Mouse (Mus musculus) midbrain, embryonic 13.5 days (tissue): Measurements from ENCODE around the gene Pde4c. TPM values are rescaled to one million over a fixed set of nuclear protein-coding genes. Genes with fewer than 3 reads are reported as not detected.

Experiments
- ATAC-seq: fragments of 200-750 bp; cut with Nextera tagmentation; 2 replicates; pipeline ENCODE4 v1.8.0; 2017; ENCODE audit warnings: mild to moderate bottlenecking, moderate TSS enrichment, moderate library complexity
- H3K27ac ChIP-seq: fragments of 300-500 bp; sonication (generic); 2 replicates; pipeline ENCODE4 v1.5.1; 2015; ENCODE audit warnings: inconsistent platforms, mild to moderate bottlenecking, moderate library complexity
- H3K27me3 ChIP-seq: fragments of 300-500 bp; sonication (generic); 2 replicates; pipeline ENCODE4 v1.6.1; 2015; ENCODE audit warnings: mild to moderate bottlenecking, inconsistent platforms
- H3K36me3 ChIP-seq: fragments of 300-500 bp; sonication (generic); 2 replicates; pipeline ENCODE4 v1.6.1; 2015; ENCODE audit warnings: mild to moderate bottlenecking, inconsistent platforms
- H3K4me1 ChIP-seq: fragments of 300-500 bp; sonication (generic); replicated peaks from 2 replicates; pipeline ENCODE4 v1.6.1; 2015; ENCODE audit warnings: inconsistent platforms
- H3K4me2 ChIP-seq: fragments of 300-500 bp; sonication (generic); replicated peaks from 2 replicates; pipeline ENCODE4 v1.6.1; 2015; ENCODE audit warnings: moderate library complexity, mild to moderate bottlenecking, inconsistent platforms
- H3K4me3 ChIP-seq: fragments of 300-500 bp; sonication (generic); replicated peaks from 2 replicates; pipeline ENCODE4 v1.5.1; 2015; ENCODE audit warnings: mild to moderate bottlenecking, inconsistent platforms
- H3K9ac ChIP-seq: fragments of 300-500 bp; sonication (generic); replicated peaks from 2 replicates; pipeline ENCODE4 v1.6.1; 2015; ENCODE audit warnings: mild to moderate bottlenecking, inconsistent platforms
- H3K9me3 ChIP-seq: fragments of 300-500 bp; sonication (generic); 2 replicates; pipeline ENCODE4 v1.6.1; 2016; ENCODE audit warnings: mild to moderate bottlenecking, inconsistent platforms
- WGBS: fragments of 180-500 bp; shearing (Covaris S2); methylation state at CpG from one replicate; pipeline ENCODE4 v1.1.7; 2015; 5-methylcytosine and 5-hydroxymethylcytosine counted together
- polyA plus RNA-seq: library from polyadenylated mRNA; unstranded; fragments of >200 nt; fragmentation: Nextera tagmentation; extraction: Ambion mirVana; gene quantifications from 2 replicates; pipeline ENCODE4 v1.2.1, GENCODE M21; 2015

The Pde4c gene
- polyA plus RNA-seq, 1 experiment from 2014 or later, result 0.15 TPM

GRCm38 (mm10) chr8:70730956-70731355 is 7.4 kb downstream of the Pde4c start:
- no peak for ATAC-seq
- H3K9me3 ChIP-seq, result no peaks in the 10 kb centered on the region
- no peak overlapping the region for H3K27ac ChIP-seq
- peaks cover 6% of the 10 kb centered on the region; the same call in 1 of the 2 replicates for H3K4me1 ChIP-seq
- no peak overlapping the region for H3K4me3 ChIP-seq
- no peaks in the 10 kb centered on the region for H3K36me3 ChIP-seq
- 85% methylated on average over 4 of the region's 4 CpGs for WGBS
- H3K9ac ChIP-seq, result no peak overlapping the region
- H3K4me2 ChIP-seq, result no peak overlapping the region
- peaks cover 63% of the 10 kb centered on the region for H3K27me3 ChIP-seq

GRCm38 (mm10) chr8:70737705-70738104 is 14.2 kb downstream of the Pde4c start:
- 78% methylated on average over 5 of the region's 5 CpGs for WGBS
- no peaks in the 10 kb centered on the region for H3K9me3 ChIP-seq

DNA sequence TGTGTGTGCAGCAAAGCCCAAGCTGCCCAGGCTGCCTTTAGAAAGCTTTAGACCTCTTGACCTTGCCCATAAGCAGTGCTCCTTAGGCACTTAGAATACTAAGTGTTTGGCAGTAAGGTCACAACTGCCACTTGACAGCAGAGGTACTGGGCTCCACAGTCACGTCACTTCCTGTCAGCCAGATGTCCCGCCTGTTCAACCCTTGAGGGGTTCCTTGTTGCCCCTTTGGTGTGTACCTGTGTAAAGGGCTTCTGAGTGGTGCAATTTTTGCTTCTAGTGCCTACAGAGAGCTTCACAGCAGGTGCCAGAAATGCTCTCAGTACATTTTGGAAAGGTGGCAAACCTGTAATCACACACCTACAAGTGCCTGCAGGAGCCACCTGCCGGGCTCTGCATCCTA is 14.7 kb downstream of the Pde4c start:
- Histone ChIP-seq H3K9ac (no peak overlapping the region), H3K27ac (no peak overlapping the region), H3K36me3 (no peaks in the 10 kb centered on the region), H3K4me3 (no peak overlapping the region), H3K4me1 (peaks cover 5% of the 10 kb centered on the region), H3K9me3 (no peaks in the 10 kb centered on the region), H3K4me2 (no peak overlapping the region), H3K27me3 (peaks cover 46% of the 10 kb centered on the region)
- ATAC-seq, result no peak
- 73% methylated on average over 3 of the region's 3 CpGs for WGBS

More at GRCm38 (mm10) chr8:70737705-70738104, 14.2 kb downstream of the Pde4c start:
- Histone ChIP-seq H3K4me2 (no peak overlapping the region), H3K9ac (no peak overlapping the region), H3K27ac (no peak overlapping the region), H3K4me1 (peaks cover under 1% of the 10 kb centered on the region; the same call in 1 of the 2 replicates), H3K4me3 (no peak overlapping the region), H3K36me3 (no peaks in the 10 kb centered on the region), H3K27me3 (peaks cover 45% of the 10 kb centered on the region)
- ATAC-seq, result no peak

- H3K36me3 ChIP-seq, result no peaks in the 10 kb centered on the region
- no peak overlapping the region for H3K4me3 ChIP-seq
- H3K4me1 ChIP-seq, result peaks cover 17% of the 10 kb centered on the region
- WGBS, result 75% methylated on average over 5 of the region's 5 CpGs
- H3K27me3 ChIP-seq, result peaks cover 79% of the 10 kb centered on the region
- H3K9ac ChIP-seq, result no peak overlapping the region
- ATAC-seq, result no peak
- no peaks in the 10 kb centered on the region for H3K9me3 ChIP-seq
- no peak overlapping the region for H3K4me2 ChIP-seq
- H3K27ac ChIP-seq, result no peak overlapping the region
These were observed 18.1 kb downstream of the Pde4c start for GRCm38 (mm10) chr8:70741661-70742060.

DNA sequence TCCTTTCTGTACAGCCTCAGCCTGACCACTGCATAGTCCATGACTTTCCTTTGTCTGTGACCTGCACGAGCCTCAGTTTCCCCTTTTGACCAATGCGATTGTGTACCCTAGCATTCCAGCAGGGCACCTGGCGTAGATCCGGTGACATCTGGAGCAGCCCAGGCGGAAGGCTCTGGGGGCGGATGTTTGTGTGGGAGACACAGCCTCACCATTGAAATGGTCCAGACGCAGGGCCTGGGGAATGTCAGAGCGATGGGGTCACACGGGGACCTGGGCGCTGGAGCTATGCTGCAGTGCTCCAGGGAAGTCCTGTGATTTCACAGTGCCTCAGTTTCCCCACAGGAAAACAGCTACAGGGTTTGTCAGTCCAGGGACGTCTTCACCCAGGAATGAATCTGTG is 18.7 kb downstream of the Pde4c start:
- peaks cover 81% of the 10 kb centered on the region for H3K27me3 ChIP-seq
- H3K4me2 ChIP-seq, result no peak overlapping the region
- H3K4me1 ChIP-seq, result peaks cover 17% of the 10 kb centered on the region
- H3K9ac ChIP-seq, result no peak overlapping the region
- no peak overlapping the region for H3K27ac ChIP-seq
- no peaks in the 10 kb centered on the region for H3K9me3 ChIP-seq
- 72% methylated on average over 11 of the region's 11 CpGs for WGBS
- no peaks in the 10 kb centered on the region for H3K36me3 ChIP-seq
- H3K4me3 ChIP-seq, result no peak overlapping the region
- ATAC-seq, result no peak

DNA sequence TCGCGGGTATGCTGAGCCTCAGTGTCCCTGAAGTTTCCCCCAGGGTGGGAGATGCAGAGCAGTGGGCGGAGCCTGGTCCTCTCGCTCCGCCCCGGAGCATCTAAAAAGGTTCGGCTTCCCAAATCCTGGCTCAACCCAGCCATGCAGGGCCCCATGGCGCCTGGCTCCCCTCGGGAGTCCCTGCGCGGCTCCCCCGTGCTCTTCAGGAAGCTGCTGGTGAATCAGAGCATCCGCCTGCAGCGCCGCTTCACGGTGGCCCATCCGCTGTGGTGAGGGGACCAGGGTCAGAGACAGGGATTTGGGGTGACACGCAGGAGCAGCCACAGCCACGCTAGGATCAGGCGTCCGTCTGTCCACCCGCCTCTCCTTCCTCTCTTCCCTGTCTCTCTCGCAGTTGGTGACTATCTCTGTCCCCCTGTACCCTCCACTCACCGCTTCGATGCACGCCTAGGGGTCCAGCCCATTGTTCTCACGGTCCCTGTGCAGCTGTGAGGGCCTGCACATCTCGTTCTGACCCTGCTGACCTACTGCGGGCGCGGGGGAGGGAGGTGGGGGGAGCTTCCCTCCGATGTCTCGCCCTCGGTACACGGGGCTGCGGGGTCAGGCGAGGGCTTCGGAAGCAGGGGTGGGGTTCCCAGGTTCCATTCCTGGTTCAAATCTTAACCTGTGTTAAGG is 19.6 kb downstream of the Pde4c start:
- H3K4me3 ChIP-seq, result peak overlapping the region; percentile 10
- ATAC-seq, result peak; percentile 29
- peak overlapping the region; percentile 48 for H3K9ac ChIP-seq
- 2% methylated on average over 38 of the region's 38 CpGs for WGBS
- H3K27ac ChIP-seq, result no peak overlapping the region
- H3K4me1 ChIP-seq, result peaks cover 17% of the 10 kb centered on the region
- no peaks in the 10 kb centered on the region for H3K36me3 ChIP-seq
- H3K9me3 ChIP-seq, result no peaks in the 10 kb centered on the region
- H3K4me2 ChIP-seq, result peak overlapping the region; percentile 52
- H3K27me3 ChIP-seq, result peaks cover 84% of the 10 kb centered on the region

DNA sequence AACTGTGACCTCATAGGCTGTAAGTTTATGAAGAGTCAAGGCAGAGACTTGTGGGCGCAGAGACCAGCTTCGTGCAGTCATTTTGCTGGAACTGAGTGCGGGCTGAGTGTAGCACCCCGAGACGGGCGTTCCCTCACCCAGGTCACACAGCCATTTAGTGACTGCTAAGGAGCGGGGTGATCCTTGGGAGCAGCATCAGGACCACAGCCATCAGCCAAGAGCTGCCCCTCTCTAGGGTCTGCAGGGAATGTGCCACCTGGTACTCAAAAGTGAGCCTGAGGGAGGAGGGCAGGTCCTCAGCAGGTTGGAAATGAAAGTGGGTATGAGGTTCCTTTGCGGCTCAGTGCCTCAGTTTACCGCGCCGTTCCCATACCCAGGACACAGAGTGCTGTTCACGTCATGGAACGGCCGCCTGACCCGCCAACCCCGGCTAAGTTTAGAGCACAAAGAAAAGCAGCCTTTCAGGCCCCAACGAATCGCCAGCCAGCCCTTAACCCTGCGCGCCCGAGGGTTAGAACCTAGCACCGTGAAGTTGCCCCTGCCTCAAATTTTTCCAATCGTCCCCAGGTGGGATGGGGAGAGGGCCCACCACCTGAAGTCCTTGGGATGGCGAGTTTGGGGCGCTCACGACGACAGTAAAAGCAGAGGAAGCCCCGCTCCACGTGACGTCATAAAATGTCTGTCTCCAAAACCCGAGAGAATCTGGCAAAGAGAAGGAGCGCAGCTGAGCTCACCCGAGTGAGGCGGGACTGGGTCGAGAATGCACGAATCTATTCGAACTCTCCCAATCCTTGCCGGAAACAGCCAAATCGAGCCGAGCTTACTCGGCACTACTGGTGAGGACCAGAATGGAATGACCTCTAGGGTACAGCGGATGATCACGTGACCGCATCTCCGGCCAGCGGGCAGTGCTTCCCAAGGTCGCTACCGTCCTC is 20.4 kb downstream of the Pde4c start:
- H3K27me3 ChIP-seq, result peaks cover 87% of the 10 kb centered on the region
- peak overlapping the region; percentile 52 for H3K4me2 ChIP-seq
- H3K36me3 ChIP-seq, result no peaks in the 10 kb centered on the region
- H3K9me3 ChIP-seq, result no peaks in the 10 kb centered on the region
- WGBS, result 4% methylated on average over 48 of the region's 48 CpGs
- peak overlapping the region; percentile 45 for H3K9ac ChIP-seq
- no peak overlapping the region for H3K27ac ChIP-seq
- ATAC-seq, result peak; percentile 21; the same call in 1 of the 2 replicates
- H3K4me1 ChIP-seq, result peaks cover 17% of the 10 kb centered on the region
- peak overlapping the region; percentile 30 for H3K4me3 ChIP-seq

GRCm38 (mm10) chr8:70744806-70745205 is 21.3 kb downstream of the Pde4c start:
- Histone ChIP-seq H3K4me3 (no peak overlapping the region), H3K4me1 (peaks cover 17% of the 10 kb centered on the region), H3K36me3 (no peaks in the 10 kb centered on the region), H3K9me3 (no peaks in the 10 kb centered on the region), H3K27me3 (peaks cover 90% of the 10 kb centered on the region), H3K9ac (no peak overlapping the region), H3K27ac (no peak overlapping the region), H3K4me2 (no peak overlapping the region)
- no peak for ATAC-seq
- WGBS, result 56% methylated on average over 11 of the region's 11 CpGs

GRCm38 (mm10) chr8:70745691-70746220 is 22.2 kb downstream of the Pde4c start:
- peak; percentile 21; the same call in 1 of the 2 replicates for ATAC-seq
- 58% methylated on average over 19 of the region's 19 CpGs for WGBS
- H3K4me2 ChIP-seq, result no peak overlapping the region
- H3K36me3 ChIP-seq, result no peaks in the 10 kb centered on the region
- H3K4me1 ChIP-seq, result peaks cover 17% of the 10 kb centered on the region
- H3K9ac ChIP-seq, result no peak overlapping the region
- H3K9me3 ChIP-seq, result no peaks in the 10 kb centered on the region
- no peak overlapping the region for H3K27ac ChIP-seq
- H3K27me3 ChIP-seq, result peaks cover 82% of the 10 kb centered on the region
- no peak overlapping the region for H3K4me3 ChIP-seq

DNA sequence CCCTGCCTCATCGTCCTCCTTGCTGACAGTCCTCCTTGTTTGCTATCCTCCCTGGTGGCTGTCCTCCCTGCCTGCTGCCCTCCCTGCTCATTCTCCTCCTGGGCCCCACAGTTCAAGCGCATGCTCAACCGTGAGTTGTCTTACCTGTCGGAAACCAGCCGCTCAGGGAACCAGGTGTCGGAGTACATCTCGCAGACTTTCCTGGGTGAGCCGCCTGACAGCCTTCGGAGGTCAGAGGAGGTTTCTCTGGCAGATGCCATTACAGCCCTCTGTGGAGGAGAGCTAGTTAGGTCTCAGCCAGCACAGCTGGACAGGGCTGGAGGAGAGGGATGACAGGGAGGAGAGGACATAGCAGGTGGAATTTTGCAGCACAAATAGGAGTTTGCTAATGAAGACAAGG is 23.2 kb downstream of the Pde4c start:
- H3K4me2 ChIP-seq, result no peak overlapping the region
- H3K4me3 ChIP-seq, result no peak overlapping the region
- H3K9me3 ChIP-seq, result no peaks in the 10 kb centered on the region
- H3K27ac ChIP-seq, result no peak overlapping the region
- no peak for ATAC-seq
- 75% methylated on average over 9 of the region's 9 CpGs for whole genome bisulfite sequencing
- H3K9ac ChIP-seq, result no peak overlapping the region
- H3K27me3 ChIP-seq, result peaks cover 75% of the 10 kb centered on the region
- H3K36me3 ChIP-seq, result no peaks in the 10 kb centered on the region
- H3K4me1 ChIP-seq, result peaks cover 17% of the 10 kb centered on the region

DNA sequence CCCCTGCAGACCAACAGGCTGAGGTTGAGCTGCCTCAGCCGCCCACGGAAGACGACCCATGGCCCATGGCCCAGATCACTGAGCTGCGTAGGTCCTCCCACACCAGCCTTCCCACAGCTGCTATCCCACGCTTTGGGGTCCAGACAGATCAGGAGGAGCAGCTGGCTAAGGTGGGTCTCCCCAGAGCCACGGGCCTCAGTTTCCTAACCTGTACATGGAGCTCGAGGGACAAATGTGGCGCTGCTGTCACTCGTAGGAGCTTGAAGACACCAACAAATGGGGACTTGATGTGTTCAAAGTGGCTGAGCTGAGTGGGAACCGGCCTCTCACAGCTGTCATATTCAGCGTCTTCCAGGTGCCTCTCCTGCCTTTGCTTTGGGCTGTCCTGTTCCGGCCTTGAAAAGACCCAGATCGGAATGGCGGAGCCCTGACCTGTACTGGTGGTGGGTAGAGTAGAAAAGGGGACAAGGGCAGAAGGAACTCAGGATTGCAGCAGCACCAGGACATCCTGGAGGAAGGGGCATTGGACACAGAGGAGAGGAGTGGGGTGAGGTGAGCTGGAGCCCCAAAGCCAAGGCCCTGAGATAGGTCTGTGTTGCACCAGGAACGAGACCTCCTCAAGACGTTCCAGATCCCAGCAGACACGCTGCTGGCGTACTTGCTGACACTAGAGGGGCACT is 23.8 kb downstream of the Pde4c start:
- H3K4me1 ChIP-seq, result peaks cover 17% of the 10 kb centered on the region
- H3K4me2 ChIP-seq, result no peak overlapping the region
- H3K27me3 ChIP-seq, result peaks cover 68% of the 10 kb centered on the region
- H3K9ac ChIP-seq, result no peak overlapping the region
- no peaks in the 10 kb centered on the region for H3K9me3 ChIP-seq
- no peaks in the 10 kb centered on the region for H3K36me3 ChIP-seq
- no peak overlapping the region for H3K4me3 ChIP-seq
- no peak overlapping the region for H3K27ac ChIP-seq
- WGBS, result 86% methylated on average over 18 of the region's 18 CpGs
- no peak for ATAC-seq
